19 mouse cellular contexts compared by ENCODE assay signal in the genomic region with DNA sequence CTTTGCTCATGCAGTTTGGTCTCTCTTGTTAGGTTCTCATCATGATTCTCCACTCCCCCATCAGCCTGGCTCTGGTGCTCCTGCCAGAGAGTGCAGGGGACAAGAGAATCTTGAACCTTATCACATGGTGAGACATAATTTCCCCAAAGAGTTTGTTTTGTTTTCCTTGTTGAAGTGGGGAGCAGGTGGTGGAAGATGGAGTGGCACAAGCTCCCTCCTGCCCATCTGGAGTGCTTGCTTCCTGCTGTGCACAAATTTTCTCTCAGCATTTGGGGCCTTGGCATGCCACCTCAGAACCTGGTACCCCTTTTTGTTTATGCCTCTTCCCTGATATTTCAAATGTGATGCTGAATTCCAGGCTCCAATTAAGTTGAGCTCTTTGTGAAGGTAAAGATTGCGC.
DNase-seq lines count a peak whose midpoint lies in the region; ATAC-seq lines count a peak whose summit lies in the region.
"Had no signal": no experiment of that assay in that cellular context is flagged by ENCODE, and none has a peak within 500 bp of the region (broad histone marks: within the 10 kb centered on the region; RNA-seq: fewer than 3 reads in every experiment).

No protein-coding gene starts in this region.

- DNase-seq in cerebellum, adult 11-12 months: peak; percentile 31
- DNase-seq in brain, adult 2 months (ENCODE audit: low read depth, low spot score): peak; percentile 59
- DNase-seq in cerebellum, adult 8-10 months: peak; percentile 14
- peak; percentile 33 to 57 for DNase-seq in cerebellum, postnatal 25 days
- DNase-seq in layer of hippocampus, adult 9-11 months: no peak
- no peak for DNase-seq in MN1 (ENCODE audit: low spot score)
- DNase-seq: adrenal gland, postnatal 14 days; forebrain, postnatal 0 days; kidney, adult 2 months; kidney, postnatal 4 days; lung, embryonic 14.5 days; lung, postnatal 14 days; retina, postnatal 1 day; right cerebral cortex, postnatal 14 days; thymus, postnatal 14 days had no signal

- ATAC-seq in cerebellum, adult (ENCODE audit: insufficient number of reproducible peaks, low FRiP score, low TSS enrichment): no peak
- ATAC-seq: forebrain, postnatal 0 days; hindbrain, embryonic 16.5 days; midbrain, embryonic 15.5 days; Patski had no signal

Comparison
In these comparisons a context has a peak if more than half of its experiments do, and no peak if none do; other contexts are left out.
1. DNase-seq: peak in cerebellum, adult 11-12 months (single experiment), brain, adult 2 months (single experiment), cerebellum, adult 8-10 months (single experiment) and cerebellum, postnatal 25 days (2 of 2); none in layer of hippocampus, adult 9-11 months (single experiment) and MN1 (single experiment).